Mouse (Mus musculus): ENCODE measurements around the gene Lacc1.
"Not testable (repeated sequence)": the region's sequence is repeated elsewhere in the genome, so short reads cannot be mapped to it uniquely, and the experiment has no call there.

- not testable (repeated sequence) for TF ChIP-seq POLR2A (IDR thresholded peaks at IDR 0.05; ENCODE audit: insufficient read length, low read depth); MAX (IDR thresholded peaks at IDR 0.05; ENCODE audit: low read depth)
Measured at GRCm38 (mm10) chr14:76990351-76990750, 46.4 kb downstream of the Lacc1 start.
